ENCODE assay signal across 11 mouse cellular contexts in the genomic region with DNA sequence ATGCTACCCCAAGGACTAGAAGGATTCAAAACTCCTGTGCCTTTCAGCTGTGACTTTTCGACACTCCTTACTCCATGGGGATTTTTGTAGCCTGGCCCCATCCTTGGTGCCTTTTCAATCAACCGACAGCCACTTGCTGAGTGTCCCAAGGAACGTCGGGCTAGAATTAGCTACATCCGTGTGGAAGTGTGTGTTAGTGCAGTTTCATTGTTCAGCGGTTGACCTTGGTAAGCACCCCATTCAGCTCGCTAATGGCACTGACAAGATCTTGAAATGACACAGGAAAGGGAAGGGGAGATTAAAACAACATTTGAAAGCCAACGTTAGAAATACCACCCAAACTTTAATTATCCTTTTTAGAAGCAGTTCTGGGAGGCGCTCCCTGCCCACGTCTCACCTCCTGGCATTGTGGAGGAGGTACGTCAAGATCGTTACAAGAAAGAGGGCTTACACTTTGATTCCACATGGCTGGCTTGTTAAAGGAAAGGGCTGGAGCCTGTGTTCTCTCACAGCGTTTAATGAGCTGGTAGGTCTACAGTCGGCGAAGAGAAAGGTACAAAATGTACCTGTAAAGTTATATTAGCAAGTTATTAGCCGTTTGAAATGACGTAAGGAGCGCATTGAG.
DNase-seq lines count a peak whose midpoint lies in the region; ATAC-seq and TF ChIP-seq lines count a peak whose summit lies in the region.
"Had no signal": no experiment of that assay in that cellular context is flagged by ENCODE, and none has a peak within 500 bp of the region (broad histone marks: within the 10 kb centered on the region; RNA-seq: fewer than 3 reads in every experiment).

No protein-coding gene starts in this region.

- peaks cover 9% of the 10 kb centered on the region; the same call in 1 of the 2 replicates for H3K4me1 ChIP-seq in heart, embryonic 13.5 days
- H3K4me1 ChIP-seq in lung, embryonic 16.5 days (replicated peaks; ENCODE audit: control insufficient read depth, insufficient read depth, low read length) = no peaks in the 10 kb centered on the region
- peaks cover 15% of the 10 kb centered on the region for H3K4me1 ChIP-seq in forebrain, embryonic 10.5 days
- peaks cover 7% of the 10 kb centered on the region; the same call in 1 of the 2 replicates for H3K4me1 ChIP-seq in limb, embryonic 14.5 days (ENCODE audit: control insufficient read depth, insufficient read depth, low read length)
- H3K4me1 ChIP-seq: lung, embryonic 15.5 days had no signal

- H3K36me3 ChIP-seq in heart, embryonic 13.5 days = no peaks in the 10 kb centered on the region
- H3K36me3 ChIP-seq in lung, embryonic 16.5 days (ENCODE audit: control insufficient read depth, insufficient read depth, low read length) = no peaks in the 10 kb centered on the region
- H3K36me3 ChIP-seq in forebrain, embryonic 10.5 days (replicated peaks) = no peaks in the 10 kb centered on the region
- no peaks in the 10 kb centered on the region for H3K36me3 ChIP-seq in limb, embryonic 14.5 days (ENCODE audit: control insufficient read depth, insufficient read depth, low read length)
- H3K36me3 ChIP-seq: lung, embryonic 15.5 days had no signal

- H3K4me3 ChIP-seq in heart, embryonic 13.5 days = no peak overlapping the region
- H3K4me3 ChIP-seq in lung, embryonic 16.5 days (ENCODE audit: low read length) = no peak overlapping the region
- H3K4me3 ChIP-seq in forebrain, embryonic 10.5 days = no peak overlapping the region
- peak overlapping the region; percentile 1; the same call in 1 of the 2 replicates for H3K4me3 ChIP-seq in limb, embryonic 14.5 days (replicated peaks; ENCODE audit: low read length)
- H3K4me3 ChIP-seq: lung, embryonic 15.5 days had no signal

- H3K27ac ChIP-seq in heart, embryonic 13.5 days (replicated peaks) = no peak overlapping the region
- H3K27ac ChIP-seq in lung, embryonic 16.5 days (ENCODE audit: low read length) = no peak overlapping the region
- H3K27ac ChIP-seq in forebrain, embryonic 10.5 days = no peak overlapping the region
- H3K27ac ChIP-seq in limb, embryonic 14.5 days (replicated peaks; ENCODE audit: low read depth, low read length) = no peak overlapping the region
- H3K27ac ChIP-seq: lung, embryonic 15.5 days had no signal

- DNase-seq in heart, postnatal 4 days = no peak
- DNase-seq in lung, postnatal 4 days = no peak
- peak; percentile 18 for DNase-seq in forebrain, embryonic 10.5 days (ENCODE audit: extremely low spot score, low spot score)
- no peak for DNase-seq in limb, embryonic 14.5 days (ENCODE audit: low spot score)
- no peak for DNase-seq in urinary bladder, postnatal 25 days (ENCODE audit: low spot score)
- DNase-seq: cerebellum, adult 11-12 months; gastrocnemius, postnatal 10 days had no signal

- ATAC-seq in heart, embryonic 13.5 days (ENCODE audit: extremely low read depth, insufficient number of reproducible peaks, low FRiP score, low TSS enrichment) = no peak
- ATAC-seq in lung, embryonic 16.5 days (ENCODE audit: low read depth) = peak; percentile 56
- no peak for ATAC-seq in limb, embryonic 14.5 days (ENCODE audit: low FRiP score, low read depth)
- no peak for ATAC-seq in monocyte, adult 5-6 weeks (replicated peaks; ENCODE audit: insufficient number of reproducible peaks, low FRiP score, low TSS enrichment, poor library complexity, severe bottlenecking)

- peak overlapping the region; percentile 32; the same call in 1 of the 2 replicates for H3K4me2 ChIP-seq in heart, embryonic 13.5 days
- H3K4me2 ChIP-seq in lung, embryonic 16.5 days (ENCODE audit: low read depth, low read length) = no peak overlapping the region
- H3K4me2 ChIP-seq in limb, embryonic 14.5 days (replicated peaks; ENCODE audit: low read depth, low read length, severe bottlenecking) = peak overlapping the region; percentile 36
- H3K4me2 ChIP-seq: lung, embryonic 15.5 days had no signal

- TF ChIP-seq POLR2A in limb, embryonic 14.5 days (IDR thresholded peaks at IDR 0.05; ENCODE audit: borderline replicate concordance, extremely low read depth, insufficient read depth, insufficient read length) = no peak

- H3K9ac ChIP-seq in heart, embryonic 13.5 days = no peak overlapping the region
- H3K9ac ChIP-seq in lung, embryonic 16.5 days (ENCODE audit: low read length) = no peak overlapping the region
- H3K9ac ChIP-seq in limb, embryonic 14.5 days (ENCODE audit: low read depth, low read length, severe bottlenecking) = no peak overlapping the region
- H3K9ac ChIP-seq: lung, embryonic 15.5 days had no signal

- 46% methylated on average over 18 of the region's 18 CpGs for WGBS in heart, embryonic 13.5 days
- WGBS in lung, embryonic 16.5 days = 56% methylated on average over 18 of the region's 18 CpGs
- WGBS in forebrain, embryonic 10.5 days = 51% methylated on average over 18 of the region's 18 CpGs
- 27% methylated on average over 18 of the region's 18 CpGs for WGBS in limb, embryonic 14.5 days

- no peaks in the 10 kb centered on the region for H3K9me3 ChIP-seq in heart, embryonic 13.5 days
- H3K9me3 ChIP-seq in lung, embryonic 16.5 days (ENCODE audit: control insufficient read depth, low read length) = no peaks in the 10 kb centered on the region
- H3K9me3 ChIP-seq in forebrain, embryonic 10.5 days = no peaks in the 10 kb centered on the region
- H3K9me3 ChIP-seq in limb, embryonic 14.5 days (ENCODE audit: control insufficient read depth, low read length) = no peaks in the 10 kb centered on the region
- H3K9me3 ChIP-seq: lung, embryonic 15.5 days had no signal

- no peaks in the 10 kb centered on the region for H3K27me3 ChIP-seq in heart, embryonic 13.5 days (replicated peaks)
- H3K27me3 ChIP-seq in lung, embryonic 16.5 days (ENCODE audit: control insufficient read depth, insufficient read depth, low read depth, low read length) = no peaks in the 10 kb centered on the region
- H3K27me3 ChIP-seq in forebrain, embryonic 10.5 days (ENCODE audit: poor library complexity, severe bottlenecking) = peaks cover 22% of the 10 kb centered on the region
- H3K27me3 ChIP-seq in limb, embryonic 14.5 days (ENCODE audit: control insufficient read depth, insufficient read depth, low read length) = no peaks in the 10 kb centered on the region
- H3K27me3 ChIP-seq: lung, embryonic 15.5 days had no signal
